Mouse (Mus musculus) left cerebral cortex, postnatal 4 days (tissue): Measurements from ENCODE around the gene Pim1. TPM values are rescaled to one million over a fixed set of nuclear protein-coding genes. Genes with fewer than 3 reads are reported as not detected.
A peak's percentile ranks its signal among the peaks of the same experiment; 100 is the strongest.
"Not testable (repeated sequence)": the region's sequence is repeated elsewhere in the genome, so short reads cannot be mapped to it uniquely, and the experiment has no call there.

ENCODE experiments used
- DNase-seq: peaks from one replicate; pipeline ENCODE4 v3.0.0-alpha.2; 2022
- intact Hi-C: fragments of 180-260 bp; cut with DNase I; formaldehyde crosslinking; loops from one replicate; pipeline ENCODE4 v1.15.1; 2025
- total RNA-seq, 2 experiments: library from RNA; stranded (reverse); gene quantifications; 2 replicates each; pipeline ENCODE4 v1.2.3; 2021

Pim1 gene
- total RNA-seq, result 10 to 100 TPM; 10.5 to 12.3 TPM

- intact Hi-C loops, result loop anchor here (5.0 kb wide), 1 partner anchor 94 kb away; no protein-coding TSS in a partner anchor
- DNase-seq, result peak; percentile 56
Measured at GRCm38 (mm10) chr17:29490713-29491581, at the start of gene Pim1. TSS of gene Pim1 (plus strand) at chr17:29490753.

DNA sequence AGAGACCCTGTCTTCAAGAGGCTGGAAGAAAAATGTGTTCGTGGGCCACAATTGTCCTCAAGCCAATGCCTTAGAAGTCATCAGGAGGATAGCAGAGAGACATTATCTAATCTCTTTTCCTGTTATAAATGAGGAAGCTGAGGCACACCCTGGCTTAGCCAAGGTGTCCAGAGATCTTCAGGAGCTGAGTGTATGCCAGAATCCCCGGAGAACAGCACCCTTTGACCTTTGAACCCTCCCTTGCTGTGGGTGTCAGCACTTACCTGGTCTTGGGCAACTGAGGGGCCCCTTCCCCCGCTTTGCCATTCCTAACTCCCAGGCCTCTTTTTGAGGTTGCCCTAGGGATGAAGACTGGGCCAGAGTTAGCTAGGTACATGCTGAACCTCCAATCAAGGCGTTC, 49.0 kb upstream of the Pim1 start:
- intact Hi-C loops, result no loop called here
- no peak for DNase-seq

DNA sequence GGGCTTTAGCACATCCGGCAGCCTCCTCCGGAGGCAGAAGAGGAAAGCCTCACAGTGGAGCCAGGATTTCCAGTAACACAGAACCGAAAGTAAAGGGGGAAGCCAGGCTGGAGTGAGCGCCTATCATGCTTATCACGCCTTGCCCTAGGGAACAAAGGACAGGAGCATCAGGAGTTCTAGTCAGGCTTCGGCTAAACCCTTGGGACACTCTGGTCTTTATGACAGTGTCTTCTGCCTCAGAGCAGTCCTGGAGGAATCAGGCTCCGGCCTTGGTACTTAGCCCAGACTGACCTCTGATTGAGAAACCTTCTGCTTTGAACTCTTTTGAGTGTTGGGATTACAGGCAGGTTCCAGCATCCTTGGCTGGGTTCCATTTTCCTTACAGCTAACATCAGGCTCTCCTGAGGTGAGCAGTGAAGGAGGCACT, 48.4 kb upstream of the Pim1 start:
- intact Hi-C loops, result no loop called here
- DNase-seq, result no peak

DNA sequence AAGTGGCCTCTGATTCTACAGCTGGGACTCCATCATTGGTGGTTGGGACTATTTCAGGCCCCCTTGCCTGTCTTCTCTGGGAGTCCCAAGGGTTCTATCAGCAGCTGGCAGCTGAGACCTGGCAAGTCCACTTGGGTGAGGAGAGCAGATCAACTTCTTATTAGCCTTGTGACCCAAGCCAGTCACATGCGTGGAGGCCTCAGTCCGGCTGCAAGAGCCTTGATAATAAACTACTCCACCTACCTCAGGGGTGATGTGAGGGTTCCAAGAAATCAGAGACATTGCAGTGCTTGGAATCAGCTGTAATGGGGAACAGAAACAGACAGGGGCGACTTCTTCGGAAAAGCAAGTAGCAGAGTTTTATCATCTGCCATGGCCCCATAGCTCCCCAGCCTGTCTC, 46.8 kb upstream of the Pim1 start:
- DNase-seq, result no peak
- intact Hi-C loops, result no loop called here

DNA sequence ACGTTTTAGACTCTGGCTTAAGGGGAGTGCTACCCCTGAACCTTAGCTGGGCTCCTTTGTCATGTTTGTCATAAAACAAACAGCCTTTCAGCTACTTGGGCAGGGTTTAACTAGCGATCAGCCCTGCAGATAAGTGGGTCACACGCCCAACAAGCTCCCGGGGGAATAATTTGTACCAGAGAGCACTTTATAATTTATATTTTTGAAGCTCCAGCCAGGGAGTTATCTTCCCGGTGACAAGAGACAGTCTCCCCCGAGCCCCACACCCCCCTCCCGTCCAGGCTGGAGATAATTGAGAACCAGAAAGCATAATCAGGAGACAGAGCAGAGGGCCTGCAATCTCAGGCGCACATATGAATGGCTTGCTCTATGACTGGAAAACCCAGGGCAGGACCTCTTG, 45.5 kb upstream of the Pim1 start:
- DNase-seq, result no peak
- intact Hi-C loops, result no loop called here

GRCm38 (mm10) chr17:29447323-29447722, 43.2 kb upstream of the Pim1 start:
- intact Hi-C loops, result no loop called here
- no peak for DNase-seq

DNA sequence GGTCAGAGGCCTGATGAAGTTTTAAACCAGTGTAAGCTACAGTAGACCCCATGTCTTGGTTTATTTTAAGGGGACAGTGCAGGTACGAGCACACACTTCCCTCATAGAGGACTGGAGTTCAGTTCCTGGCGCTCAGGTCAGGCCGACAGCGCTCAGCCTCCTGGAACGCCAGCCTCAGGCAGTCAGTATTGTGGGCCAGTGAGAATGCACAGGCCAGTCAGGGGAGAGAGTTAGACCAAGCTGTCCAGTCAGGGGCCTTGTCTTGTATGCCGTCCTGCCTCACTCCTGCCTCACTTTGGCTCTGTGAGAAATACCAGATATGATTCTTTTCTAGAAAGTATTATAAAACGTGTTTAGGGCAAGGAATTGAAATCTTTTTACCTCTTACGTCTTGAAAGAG, 42.5 kb upstream of the Pim1 start:
- DNase-seq, result no peak
- intact Hi-C loops, result no loop called here

DNA sequence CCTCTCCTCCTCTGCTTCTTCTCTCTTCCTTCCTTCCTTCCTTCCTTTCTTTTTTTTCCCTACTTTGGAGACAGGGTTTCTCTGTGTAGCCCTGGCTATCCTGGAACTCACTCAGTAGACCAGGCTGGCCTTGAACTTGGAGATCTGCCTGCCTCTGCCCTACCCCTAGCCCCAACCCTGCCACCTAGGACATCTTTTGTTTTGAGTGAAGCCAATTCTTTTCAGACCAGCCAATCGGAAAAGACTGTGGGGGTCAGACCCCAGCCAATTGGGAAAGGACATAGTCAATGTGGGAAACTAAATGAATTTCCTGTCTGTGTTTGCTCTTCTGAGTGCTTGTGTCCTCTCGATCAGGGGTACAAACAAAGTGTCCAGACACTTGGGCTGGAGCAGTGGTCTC, 42.0 kb upstream of the Pim1 start:
- no peak for DNase-seq
- intact Hi-C loops, result no loop called here

DNA sequence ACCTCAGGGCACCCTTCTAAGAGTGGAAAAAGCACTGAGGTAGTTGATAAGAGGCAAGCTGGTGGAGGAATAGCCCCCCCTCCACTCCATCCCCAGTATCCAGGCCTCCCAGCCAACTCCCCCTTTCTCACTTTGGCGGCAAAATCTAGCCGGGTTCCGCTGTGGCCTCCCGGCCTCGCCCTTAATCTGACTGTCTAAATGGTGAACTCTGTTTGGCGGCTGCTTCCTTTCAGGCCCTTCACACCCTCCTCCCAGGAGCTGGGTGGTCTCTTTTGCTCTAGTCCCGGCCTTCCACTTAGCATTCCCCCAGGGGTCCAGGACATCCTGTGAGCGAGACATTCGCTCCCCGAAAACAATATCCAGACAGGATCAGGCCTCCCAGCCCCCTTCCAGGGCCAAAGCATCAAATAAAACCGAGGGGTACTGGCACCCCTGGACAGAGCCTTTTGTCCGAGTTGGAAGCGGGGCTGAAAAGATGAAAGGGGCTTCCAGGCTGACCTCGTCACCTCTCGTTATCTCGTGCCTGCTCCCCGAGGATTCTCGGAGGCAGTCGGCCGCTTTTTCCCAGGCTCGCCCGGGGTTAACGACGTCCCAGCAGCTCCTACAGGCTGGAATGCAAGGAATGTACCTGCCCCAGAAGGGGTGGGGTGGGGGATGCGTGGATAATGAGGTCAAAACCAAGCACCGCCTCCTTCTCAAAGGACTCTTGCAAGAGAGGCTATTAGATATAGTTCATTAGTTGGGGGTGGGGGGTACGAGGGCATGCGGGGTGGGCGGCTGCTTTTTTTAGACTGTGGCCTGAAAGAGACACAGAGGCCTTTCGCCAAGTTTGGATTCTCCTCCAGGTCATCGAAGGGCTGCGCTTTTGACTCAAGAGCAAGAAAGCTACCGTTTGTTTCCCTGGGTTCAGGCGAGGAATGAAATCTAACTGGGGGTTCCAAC, 39.4 kb upstream of the Pim1 start:
- intact Hi-C loops, result no loop called here
- DNase-seq, result no peak

- intact Hi-C loops, result no loop called here
- DNase-seq, result no peak
Measured at GRCm38 (mm10) chr17:29451841-29452210, 38.7 kb upstream of the Pim1 start.

DNA sequence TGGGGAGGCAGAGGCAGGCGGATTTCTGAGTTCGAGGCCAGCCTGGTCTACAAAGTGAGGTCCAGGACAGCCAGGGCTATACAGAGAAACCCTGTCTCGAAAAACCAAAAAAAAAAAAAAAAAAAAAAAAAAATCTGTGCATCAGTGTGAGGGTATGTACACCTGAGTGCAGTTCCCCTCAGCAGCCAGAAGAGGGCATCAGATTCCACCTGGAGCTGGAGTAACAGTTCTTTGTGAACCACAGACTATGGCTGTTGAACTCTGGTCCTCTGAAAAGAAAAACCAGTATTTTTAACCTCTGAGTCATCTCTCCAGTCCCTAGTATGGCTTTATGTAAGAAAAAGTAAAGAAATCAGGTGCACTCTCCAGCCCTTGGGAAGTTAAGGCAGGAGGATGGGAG, 36.4 kb upstream of the Pim1 start:
- intact Hi-C loops, DNase-seq: not testable (repeated sequence)

GRCm38 (mm10) chr17:29455411-29456120, 35.0 kb upstream of the Pim1 start:
- peak; percentile 53 for DNase-seq
- intact Hi-C loops, result no loop called here

DNA sequence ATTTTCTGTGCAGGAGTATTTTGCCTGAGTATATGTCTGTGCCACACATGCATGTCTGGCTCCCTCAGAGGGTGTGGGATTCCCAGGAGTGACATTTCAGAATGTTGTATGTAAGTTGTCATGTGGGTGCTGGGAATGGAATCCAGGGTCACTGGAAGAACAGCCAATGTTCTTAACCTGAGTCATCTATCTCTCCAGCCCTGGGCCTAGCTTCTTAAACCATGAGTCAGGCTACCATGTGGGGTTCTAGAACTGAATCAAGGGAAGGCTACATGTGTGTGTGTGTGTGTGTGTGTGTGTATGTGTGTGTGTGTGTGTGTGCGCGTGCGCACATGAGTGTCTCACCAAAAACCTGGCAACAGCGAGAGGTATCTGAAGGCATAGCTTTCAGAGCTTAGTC, 34.1 kb upstream of the Pim1 start:
- intact Hi-C loops, result no loop called here

DNA sequence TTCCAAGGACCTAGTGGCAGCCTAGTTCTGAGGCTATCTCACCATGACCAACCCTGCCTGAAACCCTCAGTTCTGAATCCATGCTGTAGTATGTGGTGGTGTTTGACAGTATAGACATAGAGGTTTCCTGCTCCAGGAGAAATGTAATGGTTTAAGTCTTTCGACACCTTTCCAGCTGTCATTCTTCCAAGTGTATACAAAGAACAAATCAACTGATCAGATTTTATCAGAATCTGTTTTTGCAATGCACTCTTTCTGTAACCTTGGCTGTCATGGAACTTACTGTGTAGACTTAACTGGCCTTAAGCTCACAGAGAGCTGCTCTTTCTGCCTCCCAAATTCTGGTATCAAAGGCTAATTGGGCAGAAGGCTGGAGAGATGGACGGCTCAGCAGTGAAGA, 33.6 kb upstream of the Pim1 start:
- intact Hi-C loops, result no loop called here
- DNase-seq, result no peak

More for the DNA sequence above, 34.1 kb upstream of the Pim1 start:
- DNase-seq, result no peak

- intact Hi-C loops, result no loop called here
- no peak for DNase-seq
Measured at GRCm38 (mm10) chr17:29457795-29458560, 32.6 kb upstream of the Pim1 start.

DNA sequence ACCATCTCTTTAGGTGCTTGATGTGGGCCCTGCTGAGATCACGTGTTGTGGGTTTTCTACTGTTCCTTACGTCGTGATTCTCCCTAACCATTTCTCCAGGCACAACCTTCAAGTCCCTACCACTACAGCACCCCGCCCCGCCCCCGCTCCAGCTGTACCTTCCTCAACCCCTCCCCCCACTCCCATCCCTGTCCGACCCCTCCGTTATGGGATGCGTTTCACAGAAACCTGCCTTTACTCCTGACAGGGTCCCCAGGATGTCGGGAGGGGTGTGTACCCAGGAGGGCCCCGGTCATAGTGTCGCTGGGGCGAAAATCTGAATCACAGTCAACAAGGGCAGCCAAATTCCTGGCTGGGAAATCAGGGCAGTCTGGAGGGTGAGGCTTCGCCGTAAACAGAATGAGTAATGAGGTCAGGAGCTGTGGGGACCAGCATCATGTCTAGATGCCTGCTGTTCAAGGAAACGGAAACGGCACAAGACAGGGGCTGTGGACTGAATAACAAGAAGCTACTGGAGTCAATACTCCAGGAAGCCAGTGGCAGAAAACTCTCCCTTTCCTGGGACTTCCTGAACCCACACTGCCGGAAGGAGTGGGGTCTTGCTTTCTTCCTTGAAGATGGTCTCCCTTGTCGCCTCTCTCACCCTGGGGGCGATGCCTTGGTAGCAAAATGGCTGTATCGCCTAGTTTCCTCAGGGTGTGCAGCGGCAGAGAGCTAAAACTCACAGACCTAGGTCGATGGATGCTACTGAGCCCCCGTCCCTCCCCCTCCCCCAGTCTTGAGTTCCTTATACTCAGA, 31.0 kb upstream of the Pim1 start:
- intact Hi-C loops, result no loop called here

DNA sequence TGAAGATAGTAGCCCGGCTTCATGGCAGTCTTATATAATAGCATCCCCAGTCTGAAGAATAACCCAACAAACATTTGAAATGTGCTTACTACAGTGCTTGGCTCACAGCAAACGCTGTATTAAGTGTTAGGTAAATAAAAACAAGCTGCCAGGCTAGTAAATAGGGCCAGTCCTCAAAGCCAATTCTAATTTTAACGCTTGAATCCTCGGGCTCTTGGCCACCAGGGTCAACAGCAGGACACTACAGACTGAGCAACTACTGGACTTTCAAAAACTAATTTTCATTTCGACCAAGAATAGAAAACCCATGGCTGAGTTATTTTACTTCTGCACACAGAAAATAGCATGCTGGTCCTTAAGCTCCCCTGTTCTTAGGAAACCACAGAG, 30.4 kb upstream of the Pim1 start:
- intact Hi-C loops, result no loop called here
- DNase-seq, result no peak

More for the DNA sequence above, 31.0 kb upstream of the Pim1 start:
- peak; percentile 40 for DNase-seq

GRCm38 (mm10) chr17:29463627-29464026, 26.9 kb upstream of the Pim1 start:
- intact Hi-C loops, result no loop called here
- no peak for DNase-seq

GRCm38 (mm10) chr17:29464068-29464467, 26.5 kb upstream of the Pim1 start:
- no peak for DNase-seq

More at GRCm38 (mm10) chr17:29464068-29464467, 26.5 kb upstream of the Pim1 start:
- intact Hi-C loops, result no loop called here
